Mouse (Mus musculus) cerebellum, adult 2 months (tissue): ENCODE data around the gene Slc23a2.

Experiments used
- CTCF ChIP-seq: fragments of 200-500 bp; IDR thresholded peaks from 2 replicates; pipeline ENCODE4 v1.5.1; 2011; ENCODE audit warnings: low read depth, mild to moderate bottlenecking, control low read depth, low read length, moderate library complexity, borderline replicate concordance; ENCODE audit not compliant: insufficient read depth
- POLR2A ChIP-seq: fragments of 200-500 bp; IDR thresholded peaks from 2 replicates; pipeline ENCODE4 v1.6.1; 2011; ENCODE audit warnings: low read length, control low read depth, borderline replicate concordance; ENCODE audit not compliant: insufficient read depth

GRCm38 (mm10) chr2:132121050-132121449, 23.9 kb downstream of the Slc23a2 start:
- TF ChIP-seq CTCF (no peak), POLR2A (no peak)
